23 mouse cellular contexts compared by ENCODE assay signal in genomic region chr15:95977169-95977938, GRCm38 (mm10).
DNase-seq lines count a peak whose midpoint lies in the region; ATAC-seq and TF ChIP-seq lines count a peak whose summit lies in the region.
"Had no signal": no experiment of that assay in that cellular context is flagged by ENCODE, and none has a peak within 500 bp of the region (broad histone marks: within the 10 kb centered on the region; RNA-seq: fewer than 3 reads in every experiment).

No protein-coding gene starts in this region.

- H3K4me1 ChIP-seq in limb, embryonic 13.5 days, result peaks cover 11% of the 10 kb centered on the region
- 0 out of 2 replicates have a peak, but pooled peaks cover 5% of the 10 kb centered on the region for H3K4me1 ChIP-seq in limb, embryonic 10.5 days
- peaks cover 50% of the 10 kb centered on the region for H3K4me1 ChIP-seq in megakaryocyte, embryonic 14.5 days
- H3K4me1 ChIP-seq: hindbrain, embryonic 13.5 days; neural tube, embryonic 13.5 days; stomach, embryonic 15.5 days had no signal

- no peak overlapping the region for H3K4me2 ChIP-seq in limb, embryonic 13.5 days (replicated peaks)
- H3K4me2 ChIP-seq: hindbrain, embryonic 13.5 days; kidney, embryonic 15.5 days; neural tube, embryonic 13.5 days; stomach, embryonic 15.5 days had no signal

- H3K27ac ChIP-seq in limb, embryonic 13.5 days, result no peak overlapping the region
- H3K27ac ChIP-seq in limb, embryonic 10.5 days, result no peak overlapping the region
- no peak overlapping the region for H3K27ac ChIP-seq in layer of hippocampus, adult 2 months
- H3K27ac ChIP-seq: hindbrain, embryonic 13.5 days; kidney, embryonic 15.5 days; neural tube, embryonic 13.5 days; stomach, embryonic 15.5 days had no signal

- no peaks in the 10 kb centered on the region for H3K27me3 ChIP-seq in limb, embryonic 13.5 days
- no peaks in the 10 kb centered on the region for H3K27me3 ChIP-seq in limb, embryonic 10.5 days (ENCODE audit: low read depth, poor library complexity, severe bottlenecking)
- no peaks in the 10 kb centered on the region for H3K27me3 ChIP-seq in megakaryocyte, embryonic 14.5 days (replicated peaks)
- H3K27me3 ChIP-seq: hindbrain, embryonic 13.5 days; kidney, embryonic 15.5 days; neural tube, embryonic 13.5 days; stomach, embryonic 15.5 days had no signal

- no peak for TF ChIP-seq CTCF in layer of hippocampus, adult 2 months (conservative IDR thresholded peaks at IDR 0.05)

- H3K36me3 ChIP-seq in limb, embryonic 13.5 days, result peaks cover 24% of the 10 kb centered on the region
- peaks cover 19% of the 10 kb centered on the region for H3K36me3 ChIP-seq in limb, embryonic 10.5 days
- peaks cover 48% of the 10 kb centered on the region for H3K36me3 ChIP-seq in megakaryocyte, embryonic 14.5 days (replicated peaks; ENCODE audit: low read length)

- intact Hi-C loops in left cerebral cortex, postnatal 4 days (cut with DNase I), result no loop called here

- no peaks in the 10 kb centered on the region for H3K9me3 ChIP-seq in limb, embryonic 13.5 days
- no peaks in the 10 kb centered on the region for H3K9me3 ChIP-seq in limb, embryonic 10.5 days (replicated peaks)
- H3K9me3 ChIP-seq in megakaryocyte, embryonic 14.5 days, result no peaks in the 10 kb centered on the region
- H3K9me3 ChIP-seq: hindbrain, embryonic 13.5 days; kidney, embryonic 15.5 days; neural tube, embryonic 13.5 days; stomach, embryonic 15.5 days had no signal

- 0 out of 2 replicates have a peak, but pooled peaks have one; percentile 40 for ATAC-seq in limb, embryonic 13.5 days (ENCODE audit: low FRiP score, low read depth)
- ATAC-seq in megakaryocyte, adult 5-6 weeks (ENCODE audit: poor library complexity, severe bottlenecking), result no peak
- ATAC-seq: forebrain, postnatal 0 days had no signal

- DNase-seq in limb, embryonic 10.5 days (ENCODE audit: low spot score), result no peak
- DNase-seq in NIH3T3 (ENCODE audit: low read depth), result peak; percentile 34
- DNase-seq in left cerebral cortex, postnatal 4 days, result no peak
- DNase-seq in layer of hippocampus, adult 2 months (ENCODE audit: low spot score in 2 of 2), result no peak
- DNase-seq: cerebellum, adult 18-20 months; cerebellum, postnatal 14 days; forebrain, postnatal 0 days; gastrocnemius, postnatal 36 days; heart, postnatal 36 days; kidney, adult 11 months; kidney, postnatal 36 days; liver; midbrain, embryonic 14.5 days; right cerebral cortex, adult 18-20 months; right cerebral cortex, postnatal 4 days; thymus, postnatal 4 days had no signal

- no peak overlapping the region for H3K9ac ChIP-seq in limb, embryonic 13.5 days
- H3K9ac ChIP-seq: forebrain, postnatal 0 days; hindbrain, embryonic 13.5 days; kidney, embryonic 15.5 days; neural tube, embryonic 13.5 days; stomach, embryonic 15.5 days had no signal

- 75% methylated on average over 8 of the region's 8 CpGs for WGBS in limb, embryonic 13.5 days
- WGBS in limb, embryonic 10.5 days, result 81% methylated on average over 8 of the region's 8 CpGs

- H3K4me3 ChIP-seq in limb, embryonic 13.5 days, result no peak overlapping the region
- H3K4me3 ChIP-seq in limb, embryonic 10.5 days, result no peak overlapping the region
- H3K4me3 ChIP-seq in megakaryocyte, embryonic 14.5 days (replicated peaks), result peak overlapping the region; percentile 76
- no peak overlapping the region for H3K4me3 ChIP-seq in layer of hippocampus, adult 2 months
- H3K4me3 ChIP-seq: hindbrain, embryonic 13.5 days; kidney, embryonic 15.5 days; neural tube, embryonic 13.5 days; stomach, embryonic 15.5 days had no signal
